Mouse (Mus musculus) kidney, postnatal 10 days (tissue): Measurements from ENCODE around the gene Hspa1b.
"Not testable (repeated sequence)": the region's sequence is repeated elsewhere in the genome, so short reads cannot be mapped to it uniquely, and the experiment has no call there.

Source experiments
- DNase-seq: peaks from one replicate; pipeline ENCODE4 v3.0.0; 2021; ENCODE audit warnings: mixed read lengths

Gene Hspa1b

DNA sequence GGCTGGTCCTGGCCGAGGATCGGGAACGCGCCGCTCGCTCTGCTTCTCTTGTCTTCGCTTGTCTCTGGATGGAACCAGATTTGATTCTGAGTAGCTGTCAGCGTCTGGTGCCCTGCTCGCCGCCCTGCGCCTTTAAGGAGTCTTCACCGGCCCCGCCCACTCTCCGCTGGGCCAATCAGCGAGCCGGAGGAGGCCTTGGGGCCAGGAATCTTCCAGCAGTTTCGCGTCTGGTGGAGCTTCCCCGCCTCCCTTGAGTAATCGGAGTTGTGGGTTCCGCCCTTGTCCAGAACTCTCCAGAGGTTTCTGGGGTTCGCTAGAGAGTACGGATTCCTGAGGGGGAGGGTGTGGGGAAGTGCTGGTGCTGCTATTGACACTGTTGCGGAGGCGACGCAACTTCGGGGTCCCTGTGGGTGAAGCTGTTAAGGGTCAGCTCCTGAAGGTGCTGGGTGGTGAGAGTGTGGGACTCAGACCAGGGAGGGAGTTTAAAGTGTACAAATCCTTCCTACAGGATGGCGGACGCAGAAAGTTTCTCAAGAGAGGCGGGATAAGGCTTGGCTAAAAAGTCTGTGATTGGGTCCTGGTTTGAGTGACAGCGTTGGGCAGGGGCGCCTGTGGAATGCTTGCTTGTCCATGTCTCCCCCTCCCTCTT, at the start of gene Hspa1b:
Gene Hspa1b, minus strand, starts transcription at position 109 of the 649 bp plus-strand sequence.
- peak; percentile 87 for DNase-seq

DNA sequence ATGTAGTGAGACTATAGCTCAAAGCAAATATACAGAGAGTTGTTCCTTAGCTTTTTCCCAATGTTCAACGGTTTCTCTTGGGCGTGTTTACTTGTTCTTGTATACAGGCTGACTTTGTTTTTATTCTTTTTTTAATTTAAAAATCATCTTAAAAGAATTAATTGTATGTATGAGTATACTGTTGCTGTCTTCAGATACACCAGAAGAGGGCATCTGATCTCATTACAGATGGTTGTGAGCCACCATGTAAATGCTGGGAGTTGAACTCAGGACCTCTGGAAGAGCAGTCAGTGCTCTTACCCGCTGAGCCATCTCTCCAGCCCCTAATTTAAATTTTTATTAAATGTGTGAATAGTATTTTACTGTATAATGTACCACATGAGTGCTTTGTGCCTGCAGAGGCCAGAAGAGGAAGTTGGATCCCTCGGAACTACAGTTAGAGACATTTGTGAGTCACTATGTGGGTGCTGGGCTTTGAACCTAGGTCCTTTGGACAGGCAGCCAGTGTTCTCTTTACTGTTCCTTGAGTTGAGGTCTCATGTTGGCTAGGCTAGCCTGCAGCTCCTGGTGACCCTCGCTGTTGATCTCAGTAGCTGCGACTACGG, 48.5 kb upstream of the Hspa1b start:
- DNase-seq = no peak

DNA sequence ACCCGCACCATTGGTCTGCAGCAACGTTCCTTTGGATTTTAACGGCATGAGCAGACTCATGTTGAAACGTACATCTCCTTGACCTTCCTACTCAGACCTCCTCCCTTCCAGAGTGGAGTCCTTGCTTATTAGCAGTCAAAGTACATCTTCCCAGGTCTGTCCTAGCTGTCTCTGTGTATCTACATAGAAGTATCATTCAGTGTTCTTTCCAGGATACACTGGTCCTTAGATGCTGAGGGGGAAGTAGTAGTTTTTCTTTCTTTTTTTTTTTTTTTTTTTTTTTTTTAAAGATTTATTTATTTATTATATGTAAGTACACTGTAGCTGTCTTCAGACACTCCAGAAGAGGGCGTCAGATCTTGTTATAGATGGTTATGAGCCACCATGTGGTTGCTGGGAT, 46.9 kb upstream of the Hspa1b start:
- not testable (repeated sequence) for DNase-seq

DNA sequence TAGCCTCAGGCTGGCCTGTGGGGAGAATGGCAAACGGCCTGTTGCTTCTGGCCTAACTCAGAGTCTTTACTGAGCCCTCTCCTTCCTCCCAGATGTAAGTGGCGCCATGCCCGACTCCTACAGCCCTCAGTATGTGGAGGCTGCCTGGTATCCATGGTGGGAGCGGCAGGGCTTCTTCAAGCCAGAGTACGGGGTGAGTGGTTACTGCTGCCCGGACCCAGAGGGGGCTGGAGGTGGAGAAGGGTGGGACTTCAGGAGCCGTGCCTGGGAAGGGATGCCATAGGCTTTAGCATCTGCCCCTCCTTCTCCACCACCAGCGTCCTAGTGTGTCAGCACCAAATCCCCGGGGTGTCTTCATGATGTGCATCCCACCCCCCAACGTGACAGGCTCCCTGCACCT, 46.1 kb upstream of the Hspa1b start:
- no peak for DNase-seq

DNA sequence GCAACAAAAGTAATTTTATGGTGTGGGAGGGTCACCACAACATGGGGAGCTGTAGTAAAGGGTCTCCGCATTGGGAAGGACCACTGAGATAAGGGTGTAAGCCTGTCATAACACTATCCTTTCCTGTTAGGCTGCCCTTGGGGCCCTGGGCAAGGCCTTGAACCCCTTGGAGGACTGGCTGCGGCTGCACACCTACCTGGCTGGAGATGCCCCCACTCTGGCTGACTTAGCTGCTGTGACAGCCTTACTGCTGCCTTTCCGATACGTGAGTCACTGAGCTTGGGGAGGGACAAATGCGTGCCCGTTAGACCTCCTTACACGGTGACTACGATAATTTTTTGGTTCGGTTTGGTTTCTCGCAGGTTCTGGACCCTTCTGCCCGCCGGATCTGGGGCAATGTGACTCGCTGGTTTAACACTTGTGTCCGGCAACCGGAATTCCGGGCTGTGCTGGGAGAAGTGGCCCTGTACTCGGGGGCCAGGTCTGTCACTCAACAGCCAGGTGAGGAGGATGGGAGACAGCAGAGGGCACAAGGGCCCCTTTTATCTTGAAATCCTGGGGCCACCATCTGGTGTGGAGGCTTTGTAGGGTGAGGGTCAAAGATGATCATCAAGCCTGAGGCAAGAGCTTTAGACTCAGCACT, 45.2 kb upstream of the Hspa1b start:
- no peak for DNase-seq

DNA sequence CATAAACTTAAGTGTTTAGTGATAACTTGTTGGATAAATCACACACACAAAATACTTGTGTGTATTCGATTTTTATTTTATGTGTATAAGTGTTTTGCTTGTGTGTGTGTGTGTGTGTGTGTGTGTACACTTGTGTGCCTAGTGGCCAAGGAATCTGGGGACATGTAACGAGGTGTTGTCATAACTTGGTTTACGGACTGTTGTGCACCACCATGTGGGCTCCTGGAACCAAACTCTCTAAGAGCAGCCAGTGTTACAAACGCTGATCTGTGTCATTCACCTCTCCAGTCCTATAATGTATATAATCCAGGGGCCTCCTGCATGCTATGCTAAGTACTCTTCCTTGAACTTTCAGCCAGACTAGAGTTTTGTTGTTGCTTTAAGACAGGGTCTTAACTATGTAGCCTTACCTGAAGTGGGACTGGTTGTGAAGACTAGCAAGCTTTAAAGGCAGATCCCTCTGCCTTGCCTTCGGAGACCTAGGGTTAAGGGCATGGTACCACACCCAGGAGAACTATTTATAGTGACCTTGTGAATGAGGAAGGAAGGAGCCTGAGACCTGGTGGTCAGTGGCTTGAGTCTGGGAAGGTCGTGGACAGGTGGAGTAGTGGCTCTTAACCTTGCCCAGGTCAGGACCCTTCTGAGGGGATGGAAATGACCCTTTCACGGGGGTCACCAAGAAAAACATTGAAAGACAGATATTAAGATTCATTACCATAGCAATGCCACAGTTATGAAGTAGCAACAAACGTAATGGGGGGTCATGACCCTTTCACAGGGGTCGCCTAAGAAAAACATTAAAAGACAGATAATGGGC, 44.2 kb upstream of the Hspa1b start:
- DNase-seq = no peak

DNA sequence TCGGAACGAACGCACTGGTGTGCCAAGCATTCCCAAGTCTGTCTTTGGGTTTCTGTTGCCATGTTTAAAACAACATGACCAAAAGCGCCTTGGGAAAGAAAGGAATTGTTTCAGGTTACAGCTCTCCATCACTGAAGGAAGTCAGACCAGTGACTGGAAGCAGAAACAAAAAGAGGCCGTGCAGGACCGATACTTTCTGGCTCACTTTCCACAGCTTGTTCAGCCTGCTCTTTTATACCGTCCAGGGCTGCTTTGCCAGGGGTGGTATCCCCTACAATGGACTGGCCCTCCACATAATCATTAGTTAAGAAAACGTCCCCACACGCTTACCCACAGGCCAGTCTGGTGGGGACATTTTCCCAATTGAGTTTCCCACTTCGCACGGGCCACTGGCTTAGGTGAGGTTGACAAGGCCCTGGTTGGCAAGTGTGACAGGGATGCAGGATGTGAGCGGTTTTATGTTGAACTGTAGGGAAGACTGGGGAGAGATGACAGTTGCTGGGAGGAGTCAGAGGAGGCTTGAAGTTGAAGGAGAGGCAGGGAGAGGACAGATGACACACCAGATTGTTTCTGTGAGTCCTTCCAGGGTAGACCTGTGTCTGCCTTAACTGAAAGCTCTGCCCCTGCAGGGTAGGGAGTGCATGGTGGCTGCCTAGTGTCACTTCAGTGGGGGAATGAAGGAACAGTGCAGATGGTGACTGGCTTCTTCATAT, 43.3 kb upstream of the Hspa1b start:
- peak; percentile 6 for DNase-seq

DNA sequence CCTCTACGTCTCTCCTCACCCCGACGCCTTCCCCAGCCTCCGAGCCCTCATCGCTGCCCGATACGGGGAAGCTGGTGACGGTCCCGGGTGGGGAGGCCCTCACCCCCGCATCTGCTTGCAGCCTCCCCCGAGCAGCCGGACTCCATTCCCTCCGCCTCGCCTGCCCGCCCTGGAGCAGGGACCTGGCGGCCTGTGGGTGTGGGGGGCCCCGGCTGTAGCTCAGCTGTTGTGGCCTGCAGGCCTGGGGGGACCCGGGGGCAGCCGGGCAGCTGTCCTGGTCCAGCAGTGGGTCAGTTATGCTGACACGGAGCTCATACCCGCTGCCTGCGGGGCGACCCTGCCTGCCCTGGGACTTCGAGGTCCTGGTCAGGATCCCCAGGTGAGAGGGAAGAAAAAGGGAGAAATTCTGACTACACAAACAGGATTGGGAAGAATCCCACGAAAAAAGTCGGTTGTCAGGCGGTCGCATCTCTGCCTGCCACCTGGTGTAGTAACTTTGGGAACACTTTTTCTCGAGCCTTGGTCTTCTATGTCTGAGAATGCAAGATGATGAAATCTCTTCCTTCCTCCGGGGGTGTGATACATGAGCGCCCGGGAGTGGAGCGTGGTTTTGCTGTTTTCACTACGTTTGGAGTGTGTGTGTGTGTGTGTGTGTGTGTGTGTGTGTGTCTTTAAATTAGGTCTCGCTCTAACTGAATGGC, 42.6 kb upstream of the Hspa1b start:
- DNase-seq = peak; percentile 47

DNA sequence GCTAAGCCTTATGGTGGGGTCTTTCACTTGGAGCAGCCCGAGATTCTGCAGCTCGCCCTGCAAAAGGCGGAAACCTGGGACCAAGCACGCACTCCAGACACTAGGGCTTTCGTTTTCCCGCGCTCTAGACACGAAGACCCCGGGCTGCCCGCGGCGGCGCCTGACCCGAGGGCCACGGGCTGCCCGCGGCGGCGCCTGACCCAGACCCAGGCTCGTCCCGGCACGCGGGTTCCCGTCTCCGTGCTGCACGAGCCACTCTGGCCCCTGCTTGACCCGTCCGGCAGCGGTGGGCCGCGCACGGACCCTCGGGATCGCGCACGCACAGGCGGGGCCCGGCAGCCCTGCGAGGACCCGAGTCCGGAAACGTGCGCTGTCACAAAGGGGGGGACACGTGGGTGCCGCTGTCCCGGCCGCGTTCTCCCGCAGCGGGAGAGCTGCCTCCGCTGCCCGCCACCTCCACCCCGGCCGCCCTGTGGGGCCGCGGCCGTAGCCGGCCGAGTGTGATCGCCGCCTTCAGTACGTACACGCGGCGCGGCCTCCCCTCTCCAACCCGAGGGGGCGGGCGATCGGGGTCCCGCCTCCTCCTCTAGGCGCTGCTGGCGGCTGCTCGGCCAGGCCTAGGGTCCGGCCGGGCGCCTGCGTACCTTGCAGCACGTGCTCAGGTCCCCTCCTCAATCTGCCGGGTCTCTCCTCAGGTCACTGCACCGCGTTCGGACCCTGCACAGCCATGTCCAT, 41.8 kb upstream of the Hspa1b start, which contains the start of gene Vars:
Gene Vars, plus strand, starts transcription at position 271 of the 735 bp plus-strand sequence.
- peak; percentile 92 for DNase-seq

DNA sequence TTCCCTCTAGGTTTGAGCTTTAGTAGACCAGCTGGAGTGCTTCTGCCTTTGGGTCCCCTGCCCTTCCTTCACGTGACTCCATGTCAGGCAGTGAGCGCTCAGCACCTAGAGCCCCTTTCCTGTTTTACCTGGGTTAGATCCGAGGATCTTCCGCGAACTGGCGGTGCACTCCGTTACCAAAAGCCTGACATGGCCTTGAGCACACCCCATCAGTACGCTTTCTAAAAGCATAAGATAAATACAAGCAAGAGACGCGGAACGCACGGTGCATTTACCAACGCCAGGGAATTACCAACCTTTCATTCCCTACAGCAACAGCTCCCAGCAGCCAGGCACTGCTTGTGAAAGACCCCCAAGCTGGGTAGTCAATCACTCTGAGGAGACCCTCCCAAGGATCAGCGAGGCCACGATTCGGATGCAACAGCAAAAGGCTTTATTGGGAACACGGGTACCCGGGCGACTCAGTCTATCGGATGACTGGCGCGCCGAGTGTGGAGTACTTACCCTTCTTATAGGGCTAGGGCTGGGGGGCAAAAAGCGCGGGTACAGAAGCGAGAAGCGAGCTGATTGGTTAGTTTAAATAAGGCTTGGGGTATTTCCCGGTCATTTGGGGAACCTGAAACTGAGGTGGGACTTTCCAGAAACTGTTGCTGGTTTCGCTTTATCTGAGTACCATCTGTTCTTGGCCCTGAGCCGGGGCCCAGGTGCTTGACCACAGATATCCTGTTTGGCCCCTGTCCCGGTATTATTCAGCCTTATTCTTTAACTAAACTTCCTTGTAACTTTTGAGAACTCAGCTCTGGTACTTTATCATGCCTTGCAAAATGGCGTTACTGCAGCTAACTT, 41.1 kb upstream of the Hspa1b start:
- DNase-seq = peak; percentile 26

DNA sequence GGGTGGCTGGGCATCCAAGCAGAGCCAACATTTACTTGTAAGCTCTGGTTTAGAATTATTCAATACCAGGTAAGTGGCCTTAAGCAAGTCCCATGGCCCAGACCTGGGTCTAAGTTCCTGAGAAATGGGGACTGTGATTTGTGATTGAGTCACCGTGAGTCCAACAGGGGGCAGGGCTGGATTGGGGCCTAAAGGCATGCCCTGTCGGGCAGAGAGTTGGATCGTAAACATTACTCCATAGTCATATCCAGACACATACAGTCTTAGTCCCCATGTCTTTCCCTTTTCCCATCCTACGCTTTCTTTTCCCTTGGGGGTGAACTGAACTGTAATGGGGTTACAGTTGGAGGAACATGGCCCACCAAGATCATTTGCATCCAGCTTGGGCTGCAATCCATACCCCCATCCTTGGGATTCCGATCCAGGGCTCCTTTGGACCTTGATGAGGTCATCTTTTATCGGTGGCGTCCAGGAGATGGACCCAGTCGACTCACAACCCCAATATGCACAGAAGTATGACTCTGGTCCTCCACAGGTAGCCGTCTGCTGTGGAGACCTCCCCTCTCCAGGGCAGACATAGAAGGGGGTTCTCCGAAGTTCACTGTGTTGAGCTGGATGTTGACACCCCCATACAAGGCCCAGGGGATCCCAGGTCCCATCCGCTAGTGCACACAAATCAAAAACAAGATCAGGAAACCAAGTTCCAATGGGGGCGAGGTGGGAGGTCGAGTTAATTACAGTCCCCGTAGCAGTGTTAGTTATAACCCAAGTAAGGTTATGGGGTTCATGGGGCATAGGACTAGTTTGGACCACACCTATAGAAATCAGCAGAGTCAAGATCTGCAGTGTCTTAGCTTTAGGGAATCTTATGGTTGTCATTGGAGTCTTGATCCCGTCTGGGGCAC, 39.7 kb upstream of the Hspa1b start:
- peak; percentile 10 for DNase-seq

DNA sequence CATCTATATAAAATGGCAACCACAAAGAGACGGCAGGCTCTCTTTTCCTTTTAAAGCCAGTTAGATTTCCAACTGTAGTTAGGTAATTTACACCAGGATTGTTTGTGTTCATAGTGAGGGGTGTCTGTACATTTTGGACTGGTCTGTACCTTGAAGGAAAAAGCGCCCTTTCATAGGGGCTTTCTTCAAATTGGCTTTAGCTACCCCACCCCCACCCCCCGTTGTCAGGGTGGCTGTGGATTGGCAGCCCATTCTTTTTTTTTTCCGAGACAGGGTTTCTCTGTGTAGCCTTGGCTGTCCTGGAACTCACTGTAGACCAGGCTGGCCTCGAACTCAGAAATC, 38.1 kb upstream of the Hspa1b start:
- DNase-seq = no peak

DNA sequence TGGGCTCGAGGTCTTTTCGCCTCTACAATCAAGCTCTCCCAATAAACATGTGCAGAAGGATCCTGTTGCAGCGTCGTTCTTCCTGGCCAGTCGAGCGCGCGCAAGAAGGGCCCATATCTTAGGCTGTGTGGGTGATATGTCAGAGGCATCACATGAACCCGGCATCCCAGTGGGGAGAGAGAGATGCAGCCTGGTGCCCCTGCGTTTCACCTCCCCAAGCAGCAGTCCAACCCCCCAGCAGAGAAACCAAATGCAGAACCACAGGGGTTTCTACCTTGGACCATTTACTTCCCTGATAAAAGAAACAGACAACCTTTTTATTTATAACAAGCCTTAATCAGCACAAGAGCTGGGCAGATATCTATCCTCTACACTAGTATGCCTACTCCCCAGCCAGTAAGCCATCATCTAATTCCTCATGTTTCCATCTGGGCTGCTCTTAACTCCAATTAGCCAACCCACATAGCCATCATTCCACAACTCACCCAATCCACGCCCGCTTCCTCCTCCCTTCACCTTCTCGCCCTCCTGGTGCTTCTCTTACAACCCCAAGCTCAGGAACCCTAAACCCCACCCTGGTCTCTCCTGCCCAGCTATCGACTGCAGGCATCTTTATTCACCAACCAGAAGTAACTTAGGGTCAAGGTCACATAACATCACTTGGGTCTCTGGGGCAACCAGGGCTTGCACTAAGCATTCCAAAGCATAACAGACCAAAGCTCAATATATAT, 37.5 kb upstream of the Hspa1b start:
- no peak for DNase-seq

DNA sequence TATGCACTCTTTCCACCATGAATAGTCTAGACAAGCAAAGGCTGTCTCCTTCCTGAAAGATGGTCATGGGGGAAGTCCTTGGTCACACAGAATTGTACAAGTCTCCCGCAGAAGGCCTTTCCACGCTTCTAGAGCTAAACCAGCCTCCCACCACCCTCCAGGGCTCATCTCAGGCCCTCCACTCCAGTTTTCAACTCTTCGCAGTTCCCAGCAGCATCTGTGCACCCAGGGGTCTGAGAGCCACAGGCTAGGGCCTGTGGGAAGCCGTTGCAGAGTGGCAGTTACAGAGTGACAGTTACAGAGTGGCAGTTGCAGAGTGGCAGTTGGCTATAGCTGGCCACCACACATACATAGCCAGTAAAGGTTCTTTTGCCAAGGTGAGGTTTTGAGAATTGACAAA, 36.9 kb upstream of the Hspa1b start:
- DNase-seq = not testable (repeated sequence)

DNA sequence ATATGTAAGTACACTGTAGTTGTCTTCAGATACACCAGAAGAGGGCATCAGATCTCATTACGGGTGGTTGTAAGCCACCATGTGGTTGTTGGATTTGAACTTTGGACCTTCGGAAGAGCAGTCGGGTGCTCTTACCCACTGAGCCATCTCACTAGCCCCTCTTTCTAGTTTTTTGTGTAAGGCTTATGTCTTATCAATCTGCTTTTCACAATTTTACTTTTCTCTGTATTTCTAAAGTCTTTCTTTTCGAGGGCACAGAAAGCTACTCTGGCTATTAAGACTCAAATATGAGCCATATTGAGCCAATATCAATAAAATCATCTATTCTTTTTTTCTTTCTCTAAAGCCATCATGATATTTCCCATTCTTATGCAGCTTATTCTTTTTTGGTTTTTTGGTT, 36.2 kb upstream of the Hspa1b start:
- not testable (repeated sequence) for DNase-seq

DNA sequence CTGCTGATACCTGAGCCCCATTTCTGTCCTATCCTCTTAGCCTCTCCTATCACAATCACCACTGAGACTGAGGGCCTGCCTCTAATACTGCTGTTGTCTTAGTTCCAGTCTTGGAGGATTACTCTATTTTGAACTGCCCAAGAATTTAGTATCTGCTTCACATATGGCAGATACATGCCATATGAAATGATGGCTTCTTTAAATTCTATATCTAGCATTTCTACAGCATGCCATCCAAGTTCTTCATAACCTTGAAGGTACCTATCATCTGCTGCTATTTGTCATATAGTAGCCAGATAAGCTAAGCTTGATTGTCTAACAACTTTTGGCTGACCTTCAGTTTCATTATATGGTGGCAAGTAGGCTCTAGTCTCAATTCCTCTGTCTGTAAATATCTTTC, 35.7 kb upstream of the Hspa1b start:
- no peak for DNase-seq

DNA sequence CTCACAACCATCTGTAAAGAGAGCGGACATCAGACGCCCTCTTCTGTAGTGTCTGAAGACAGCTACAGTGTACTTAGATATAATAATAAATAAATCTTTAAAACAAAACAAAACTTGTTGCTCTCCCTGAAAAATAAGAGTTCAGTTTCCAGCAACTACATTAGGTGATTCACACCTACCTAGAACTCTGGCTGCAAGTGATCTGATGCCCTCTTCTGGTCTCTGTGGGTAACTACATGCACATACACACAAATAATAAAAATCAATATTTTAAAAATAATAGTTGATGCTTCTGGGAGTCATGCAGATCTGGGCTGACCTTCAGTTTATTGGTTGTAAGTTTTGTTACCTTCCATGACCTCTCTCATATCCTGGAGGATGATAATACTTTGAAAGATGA, 25.2 kb upstream of the Hspa1b start:
- DNase-seq = no peak

DNA sequence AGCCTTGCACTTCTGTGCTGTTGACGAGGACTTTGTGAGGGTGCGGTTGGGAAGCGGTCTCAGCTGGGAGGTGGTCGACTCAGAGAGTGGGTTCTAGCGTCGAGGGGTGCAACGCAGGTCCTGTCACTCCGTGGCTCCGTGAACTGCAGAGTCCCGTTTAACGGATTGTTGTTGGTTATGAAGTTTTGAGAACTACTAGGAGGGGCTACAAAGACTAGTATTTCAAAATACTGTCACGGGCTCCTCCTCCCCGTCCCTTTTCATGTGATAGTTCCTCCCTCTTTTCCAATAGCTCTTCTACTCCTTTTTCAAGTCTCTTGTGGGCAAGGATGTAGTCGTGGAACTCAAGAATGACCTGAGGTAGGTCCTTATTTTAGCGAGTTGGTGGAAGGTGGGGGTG, 23.3 kb upstream of the Hspa1b start:
- DNase-seq = no peak
